Mouse (Mus musculus): ENCODE measurements around the gene Tbx5. TPM values are rescaled to one million over a fixed set of nuclear protein-coding genes. Genes with fewer than 3 reads are reported as not detected.

Tbx5 gene
- polyA plus RNA-seq, 1 experiment from 2014 or later = 0.05 TPM

DNA sequence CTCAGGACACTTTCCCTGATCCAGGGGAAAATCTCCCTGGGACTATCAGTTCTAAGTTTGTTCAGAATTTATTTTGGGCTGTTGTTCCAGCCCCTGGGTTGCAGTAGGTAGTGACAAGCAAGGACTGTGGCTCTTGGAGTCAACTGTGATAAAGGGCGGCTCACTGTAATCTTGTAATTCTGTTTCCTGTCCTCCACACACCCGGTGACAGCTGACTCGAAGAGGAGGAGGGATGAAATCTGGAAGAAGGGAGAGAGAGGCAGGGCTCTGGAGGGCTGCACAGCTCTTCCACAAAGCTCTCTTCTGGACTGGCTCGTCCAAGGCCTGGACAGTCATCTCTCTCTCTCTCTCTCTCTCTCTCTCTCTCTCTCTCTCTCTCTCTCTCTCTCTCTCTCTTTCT is 24.6 kb downstream of the Tbx5 start:
- H3K9ac ChIP-seq (ENCODE audit: low read depth, low read length) = no peak overlapping the region
- H3K27me3 ChIP-seq (replicated peaks; ENCODE audit: control insufficient read depth, insufficient read depth, low read length) = peaks cover 10% of the 10 kb centered on the region
- no peaks in the 10 kb centered on the region for H3K4me1 ChIP-seq (ENCODE audit: control insufficient read depth, insufficient read depth, low read depth, low read length)
- no peak overlapping the region for H3K4me3 ChIP-seq (ENCODE audit: low read length)
- no peak overlapping the region for H3K27ac ChIP-seq (ENCODE audit: low read depth, low read length)
- H3K36me3 ChIP-seq (ENCODE audit: control insufficient read depth, insufficient read depth, low read length) = no peaks in the 10 kb centered on the region
- no peaks in the 10 kb centered on the region for H3K9me3 ChIP-seq (ENCODE audit: control insufficient read depth, low read length)
- 63% methylated on average over 4 of the region's 4 CpGs for WGBS
- no peak overlapping the region for H3K4me2 ChIP-seq (ENCODE audit: low read length)
- no peak for ATAC-seq

DNA sequence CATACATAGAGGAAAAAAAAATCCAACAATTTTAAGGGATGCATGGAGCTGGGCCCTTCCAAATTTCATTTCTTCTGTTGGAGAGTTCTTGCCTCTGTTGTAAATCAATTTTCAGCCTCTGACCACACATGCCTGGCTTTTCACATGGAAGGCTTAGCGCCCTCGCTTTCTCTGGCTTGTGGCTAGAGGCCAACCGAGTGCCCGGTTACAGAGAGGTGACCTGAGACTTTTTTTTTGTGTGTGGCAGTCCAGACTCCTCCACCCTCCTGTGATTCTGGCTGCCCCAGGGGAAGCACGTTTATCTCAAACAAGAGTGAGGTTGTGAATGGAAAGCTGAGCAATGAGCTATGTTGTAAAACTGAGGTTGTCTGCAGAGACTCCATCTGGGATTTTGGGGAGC is 28.8 kb downstream of the Tbx5 start:
- H3K27me3 ChIP-seq (replicated peaks; ENCODE audit: control insufficient read depth, insufficient read depth, low read length) = peaks cover 4% of the 10 kb centered on the region
- no peak overlapping the region for H3K9ac ChIP-seq (ENCODE audit: low read depth, low read length)
- ATAC-seq = no peak
- H3K27ac ChIP-seq (ENCODE audit: low read depth, low read length) = no peak overlapping the region
- peaks cover 1% of the 10 kb centered on the region; the same call in 1 of the 2 replicates for H3K4me1 ChIP-seq (ENCODE audit: control insufficient read depth, insufficient read depth, low read depth, low read length)
- H3K9me3 ChIP-seq (ENCODE audit: control insufficient read depth, low read length) = no peaks in the 10 kb centered on the region
- 63% methylated on average over 5 of the region's 5 CpGs for WGBS
- no peak overlapping the region for H3K4me2 ChIP-seq (ENCODE audit: low read length)
- no peaks in the 10 kb centered on the region for H3K36me3 ChIP-seq (ENCODE audit: control insufficient read depth, insufficient read depth, low read length)
- no peak overlapping the region for H3K4me3 ChIP-seq (ENCODE audit: low read length)

DNA sequence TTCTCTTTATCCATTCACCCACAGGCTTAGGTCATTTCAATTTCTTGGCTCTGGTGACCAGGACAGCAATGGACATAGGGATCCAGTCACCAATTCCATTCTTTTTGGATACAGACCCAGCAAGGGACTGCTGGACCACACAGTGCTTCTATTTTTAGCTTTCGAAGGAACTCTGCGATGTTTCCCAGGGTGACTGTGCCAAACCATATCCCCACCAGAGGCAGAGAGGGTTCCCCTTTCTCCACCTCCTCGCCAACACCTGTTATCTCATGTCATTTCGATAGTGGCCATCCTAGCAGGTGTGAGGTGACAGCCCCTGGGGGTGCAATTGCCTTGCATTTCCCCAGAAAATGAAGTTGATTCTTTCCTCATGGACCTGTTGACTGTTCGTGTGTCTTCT is 30.0 kb downstream of the Tbx5 start:
- WGBS = 87% methylated on average over 5 of the region's 5 CpGs
- Histone ChIP-seq H3K9me3 (ENCODE audit: control insufficient read depth, low read length) (no peaks in the 10 kb centered on the region), H3K4me1 (ENCODE audit: control insufficient read depth, insufficient read depth, low read depth, low read length) (peaks cover 9% of the 10 kb centered on the region; the same call in 1 of the 2 replicates), H3K36me3 (ENCODE audit: control insufficient read depth, insufficient read depth, low read length) (no peaks in the 10 kb centered on the region), H3K27me3 (replicated peaks; ENCODE audit: control insufficient read depth, insufficient read depth, low read length) (no peaks in the 10 kb centered on the region), H3K4me3 (ENCODE audit: low read length) (no peak overlapping the region), H3K4me2 (ENCODE audit: low read length) (no peak overlapping the region), H3K27ac (ENCODE audit: low read depth, low read length) (no peak overlapping the region), H3K9ac (ENCODE audit: low read depth, low read length) (no peak overlapping the region)
- ATAC-seq = no peak

DNA sequence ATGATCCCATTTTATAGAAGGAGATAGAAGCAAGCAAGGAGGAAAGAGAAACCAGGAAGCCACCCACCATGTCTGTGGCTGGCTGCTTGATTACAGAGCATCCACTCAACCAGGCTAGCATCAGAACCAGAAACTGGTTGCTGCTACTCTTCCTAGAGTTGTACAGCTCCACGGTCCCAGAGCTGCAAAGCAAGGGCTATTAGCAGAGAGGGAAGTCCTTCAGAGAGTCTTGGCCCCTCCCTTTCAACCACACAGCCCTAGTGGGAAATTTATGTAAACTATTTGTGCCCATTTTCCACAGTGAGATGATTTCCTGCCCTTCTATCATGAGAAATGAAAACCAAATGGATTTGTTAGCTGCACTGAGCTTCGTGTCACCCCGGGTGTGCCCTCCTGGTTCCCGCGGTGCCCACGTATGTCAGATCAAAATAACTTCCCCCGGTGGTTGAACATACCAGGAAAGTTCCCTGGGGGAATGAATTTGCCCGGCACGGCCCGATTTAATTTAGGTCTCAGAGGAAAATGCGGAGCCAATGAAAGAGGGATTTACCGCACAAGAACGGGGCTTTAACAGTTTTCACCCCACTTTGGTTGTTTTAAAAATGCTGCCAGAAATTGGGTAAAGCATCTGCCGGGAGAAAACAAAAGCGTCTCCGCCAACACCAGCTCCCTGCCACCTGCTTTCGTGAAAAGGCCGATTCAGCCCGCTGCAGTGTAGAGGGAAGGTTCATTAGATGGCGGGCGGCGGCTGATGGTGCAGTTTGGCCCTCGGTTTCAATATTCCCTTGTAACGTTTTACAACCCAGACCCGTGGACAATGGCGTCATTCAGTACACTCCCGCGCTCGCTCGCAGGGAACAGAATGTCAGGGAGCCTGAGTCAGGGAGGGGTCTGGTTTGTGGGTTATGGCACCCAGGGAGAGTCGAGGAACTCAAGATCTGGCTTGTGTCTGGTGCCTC is 34.1 kb downstream of the Tbx5 start:
- Histone ChIP-seq H3K4me3 (ENCODE audit: low read length) (peak overlapping the region; percentile 34), H3K9ac (ENCODE audit: low read depth, low read length) (peak overlapping the region; percentile 58), H3K9me3 (ENCODE audit: control insufficient read depth, low read length) (no peaks in the 10 kb centered on the region), H3K27me3 (replicated peaks; ENCODE audit: control insufficient read depth, insufficient read depth, low read length) (no peaks in the 10 kb centered on the region), H3K27ac (ENCODE audit: low read depth, low read length) (no peak overlapping the region), H3K4me2 (ENCODE audit: low read length) (peak overlapping the region; percentile 61), H3K4me1 (ENCODE audit: control insufficient read depth, insufficient read depth, low read depth, low read length) (peaks cover 9% of the 10 kb centered on the region; the same call in 1 of the 2 replicates), H3K36me3 (ENCODE audit: control insufficient read depth, insufficient read depth, low read length) (no peaks in the 10 kb centered on the region)
- WGBS = 12% methylated on average over 31 of the region's 31 CpGs
- ATAC-seq = peak; percentile 75

- H3K27ac ChIP-seq (ENCODE audit: low read depth, low read length) = no peak overlapping the region
- H3K4me3 ChIP-seq (ENCODE audit: low read length) = no peak overlapping the region
- H3K9me3 ChIP-seq (ENCODE audit: control insufficient read depth, low read length) = no peaks in the 10 kb centered on the region
- H3K4me2 ChIP-seq (ENCODE audit: low read length) = no peak overlapping the region
- no peak for ATAC-seq
- peaks cover 9% of the 10 kb centered on the region; the same call in 1 of the 2 replicates for H3K4me1 ChIP-seq (ENCODE audit: control insufficient read depth, insufficient read depth, low read depth, low read length)
- WGBS = 83% methylated on average over 6 of the region's 6 CpGs
- H3K27me3 ChIP-seq (replicated peaks; ENCODE audit: control insufficient read depth, insufficient read depth, low read length) = no peaks in the 10 kb centered on the region
- no peaks in the 10 kb centered on the region for H3K36me3 ChIP-seq (ENCODE audit: control insufficient read depth, insufficient read depth, low read length)
- no peak overlapping the region for H3K9ac ChIP-seq (ENCODE audit: low read depth, low read length)
These were observed 35.5 kb downstream of the Tbx5 start for GRCm38 (mm10) chr5:119867986-119868385.

DNA sequence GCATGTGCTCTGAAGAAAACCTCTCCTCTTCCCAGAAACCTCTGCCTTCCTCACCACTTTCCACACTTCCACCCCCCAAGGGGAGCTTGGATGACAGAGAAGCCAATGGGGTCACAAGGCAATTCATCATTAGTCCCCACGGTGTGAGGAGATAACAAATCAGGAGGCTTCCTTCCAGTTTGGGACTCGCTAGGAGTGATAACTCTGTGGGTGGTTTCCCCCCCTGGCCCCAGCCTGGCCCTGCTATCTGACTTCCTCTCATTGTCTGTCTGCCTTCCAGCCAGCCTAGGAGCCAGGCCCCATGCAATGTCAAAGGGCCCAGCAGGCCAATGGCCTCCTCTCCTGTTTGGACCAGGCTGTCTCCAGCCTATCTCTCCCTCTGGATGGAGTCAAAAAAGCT is 43.0 kb downstream of the Tbx5 start:
- Histone ChIP-seq H3K36me3 (ENCODE audit: control insufficient read depth, insufficient read depth, low read length) (no peaks in the 10 kb centered on the region), H3K4me2 (ENCODE audit: low read length) (no peak overlapping the region), H3K27me3 (replicated peaks; ENCODE audit: control insufficient read depth, insufficient read depth, low read length) (no peaks in the 10 kb centered on the region), H3K9me3 (ENCODE audit: control insufficient read depth, low read length) (no peaks in the 10 kb centered on the region), H3K4me3 (ENCODE audit: low read length) (no peak overlapping the region), H3K27ac (ENCODE audit: low read depth, low read length) (no peak overlapping the region), H3K4me1 (ENCODE audit: control insufficient read depth, insufficient read depth, low read depth, low read length) (no peaks in the 10 kb centered on the region), H3K9ac (ENCODE audit: low read depth, low read length) (no peak overlapping the region)
- 33% methylated on average over 2 of the region's 2 CpGs for WGBS
- ATAC-seq = no peak

DNA sequence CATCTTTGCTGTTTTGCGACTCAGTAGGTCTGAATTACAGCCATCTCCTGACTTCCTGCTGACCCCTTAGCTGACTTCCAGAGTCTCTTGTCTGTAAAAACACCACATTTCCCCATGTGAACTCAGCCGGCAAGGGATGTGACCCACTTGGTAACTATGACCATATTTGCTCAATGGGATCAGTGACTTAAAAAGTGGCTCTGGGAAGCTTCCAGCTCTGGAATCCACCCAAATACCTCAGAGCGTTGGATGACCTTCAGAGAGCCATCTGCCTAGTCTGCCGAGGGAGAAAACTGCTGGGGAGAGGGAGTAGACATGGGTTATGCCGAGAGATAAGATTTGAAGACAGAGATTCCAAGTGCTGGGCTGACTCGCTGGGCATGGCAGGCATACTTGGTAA is 44.7 kb downstream of the Tbx5 start:
- H3K9me3 ChIP-seq (ENCODE audit: control insufficient read depth, low read length) = no peaks in the 10 kb centered on the region
- no peak overlapping the region for H3K9ac ChIP-seq (ENCODE audit: low read depth, low read length)
- H3K4me2 ChIP-seq (ENCODE audit: low read length) = no peak overlapping the region
- H3K4me3 ChIP-seq (ENCODE audit: low read length) = no peak overlapping the region
- no peaks in the 10 kb centered on the region for H3K36me3 ChIP-seq (ENCODE audit: control insufficient read depth, insufficient read depth, low read length)
- H3K4me1 ChIP-seq (ENCODE audit: control insufficient read depth, insufficient read depth, low read depth, low read length) = no peaks in the 10 kb centered on the region
- WGBS = 72% methylated on average over 6 of the region's 6 CpGs
- H3K27me3 ChIP-seq (replicated peaks; ENCODE audit: control insufficient read depth, insufficient read depth, low read length) = no peaks in the 10 kb centered on the region
- no peak for ATAC-seq
- H3K27ac ChIP-seq (ENCODE audit: low read depth, low read length) = no peak overlapping the region

- Histone ChIP-seq H3K27ac (ENCODE audit: low read depth, low read length) (no peak overlapping the region), H3K9me3 (ENCODE audit: control insufficient read depth, low read length) (no peaks in the 10 kb centered on the region), H3K9ac (ENCODE audit: low read depth, low read length) (no peak overlapping the region), H3K4me1 (ENCODE audit: control insufficient read depth, insufficient read depth, low read depth, low read length) (no peaks in the 10 kb centered on the region), H3K36me3 (ENCODE audit: control insufficient read depth, insufficient read depth, low read length) (no peaks in the 10 kb centered on the region), H3K4me2 (ENCODE audit: low read length) (no peak overlapping the region), H3K27me3 (replicated peaks; ENCODE audit: control insufficient read depth, insufficient read depth, low read length) (no peaks in the 10 kb centered on the region), H3K4me3 (ENCODE audit: low read length) (no peak overlapping the region)
- no peak for ATAC-seq
- 84% methylated on average over 7 of the region's 8 CpGs for WGBS
These were observed 53.1 kb downstream of the Tbx5 start for GRCm38 (mm10) chr5:119885595-119885994.

DNA sequence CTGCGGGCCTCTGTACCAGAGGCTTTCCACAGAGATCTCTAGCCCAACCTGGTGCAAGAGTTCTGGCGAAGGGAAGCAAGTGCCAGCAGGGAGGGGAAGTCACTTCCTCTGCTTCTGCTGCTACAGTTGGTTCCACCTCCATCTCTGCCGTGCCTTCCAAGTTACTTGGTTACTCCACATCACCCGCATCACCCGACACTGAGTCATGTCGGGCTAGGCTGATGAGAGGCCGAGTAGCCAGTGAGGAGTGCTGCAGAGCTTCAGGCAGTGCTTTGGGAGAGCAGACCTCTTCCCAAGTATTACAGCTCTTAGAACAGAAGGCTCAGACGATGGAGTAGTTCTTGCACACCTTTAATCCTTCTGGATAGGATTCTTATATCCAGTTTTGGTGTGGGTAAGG is 54.9 kb downstream of the Tbx5 start:
- Histone ChIP-seq H3K9ac (ENCODE audit: low read depth, low read length) (no peak overlapping the region), H3K27ac (ENCODE audit: low read depth, low read length) (no peak overlapping the region), H3K4me2 (ENCODE audit: low read length) (no peak overlapping the region), H3K27me3 (replicated peaks; ENCODE audit: control insufficient read depth, insufficient read depth, low read length) (no peaks in the 10 kb centered on the region), H3K9me3 (ENCODE audit: control insufficient read depth, low read length) (no peaks in the 10 kb centered on the region), H3K36me3 (ENCODE audit: control insufficient read depth, insufficient read depth, low read length) (no peaks in the 10 kb centered on the region), H3K4me3 (ENCODE audit: low read length) (no peak overlapping the region), H3K4me1 (ENCODE audit: control insufficient read depth, insufficient read depth, low read depth, low read length) (no peaks in the 10 kb centered on the region)
- 85% methylated on average over 8 of the region's 8 CpGs for WGBS
- ATAC-seq = no peak

All from hindbrain, embryonic 16.5 days (tissue).